Mouse (Mus musculus) embryo, embryonic 10.5 days (tissue): Measurements from ENCODE around the gene Hyou1.
"Not testable (repeated sequence)": the region's sequence is repeated elsewhere in the genome, so short reads cannot be mapped to it uniquely, and the experiment has no call there.

Source experiments
- DNase-seq: peaks from one replicate; pipeline ENCODE4 v3.0.0-alpha.2; 2015; ENCODE audit warnings: low spot score

Hyou1 gene

GRCm38 (mm10) chr9:44351396-44351795 is 27.9 kb upstream of the Hyou1 start:
- DNase-seq: no peak

DNA sequence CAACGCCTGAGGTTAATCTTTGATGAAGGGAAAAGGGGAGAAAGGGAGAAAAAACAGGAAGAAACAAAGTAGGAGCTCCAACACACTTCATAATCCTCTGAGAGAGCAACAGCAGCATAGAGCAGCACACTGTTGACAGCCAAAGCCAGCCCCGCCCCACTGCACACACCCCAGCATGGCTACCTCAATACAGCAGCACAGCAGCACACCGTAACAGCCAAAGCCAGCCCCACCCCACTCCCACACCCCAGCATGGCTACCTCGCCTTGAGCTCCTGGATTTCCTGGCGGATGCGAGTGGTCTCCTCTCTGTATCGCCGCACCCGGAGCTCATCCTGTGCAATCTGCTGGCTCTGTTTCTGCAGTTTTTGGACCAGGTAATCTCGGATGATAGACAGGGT is 27.0 kb upstream of the Hyou1 start:
- no peak for DNase-seq

DNA sequence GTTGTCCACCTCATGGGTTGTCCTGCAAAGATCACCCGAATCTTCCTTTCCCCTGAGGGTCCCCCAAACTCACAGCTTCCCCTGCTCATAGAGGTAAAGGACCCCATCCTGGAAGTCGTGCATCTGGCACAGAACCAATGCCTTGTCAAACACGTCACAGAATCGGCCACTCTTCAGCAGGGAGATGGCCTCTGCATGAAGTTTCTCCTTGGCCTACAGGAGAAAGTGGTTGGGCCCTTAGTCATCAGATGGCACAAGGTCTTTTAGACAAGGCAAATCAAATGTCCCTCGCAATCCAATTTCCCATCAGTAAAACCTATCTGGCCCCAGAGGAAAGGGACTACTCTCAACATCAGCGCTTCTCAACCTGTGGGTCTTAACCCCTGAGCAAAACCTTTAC is 26.1 kb upstream of the Hyou1 start:
- DNase-seq: no peak

DNA sequence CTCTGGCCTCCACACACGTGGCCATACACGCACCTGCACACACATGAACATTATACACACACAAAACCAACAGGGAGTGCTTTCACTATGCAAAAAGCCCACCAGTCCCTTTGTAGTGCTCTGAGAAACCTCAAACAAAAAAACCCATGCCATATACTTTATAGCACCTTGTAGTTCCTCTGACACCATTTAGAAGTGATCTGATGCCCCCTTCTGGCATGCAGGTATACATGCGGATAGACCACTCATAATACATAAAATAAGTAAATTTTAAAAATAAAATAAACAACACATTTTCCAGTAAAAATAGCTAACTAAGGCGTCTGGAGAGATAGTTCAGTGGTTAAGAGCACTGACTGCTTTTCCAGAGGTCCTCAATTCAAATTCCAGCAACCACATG is 22.1 kb upstream of the Hyou1 start:
- DNase-seq: peak; percentile 50

DNA sequence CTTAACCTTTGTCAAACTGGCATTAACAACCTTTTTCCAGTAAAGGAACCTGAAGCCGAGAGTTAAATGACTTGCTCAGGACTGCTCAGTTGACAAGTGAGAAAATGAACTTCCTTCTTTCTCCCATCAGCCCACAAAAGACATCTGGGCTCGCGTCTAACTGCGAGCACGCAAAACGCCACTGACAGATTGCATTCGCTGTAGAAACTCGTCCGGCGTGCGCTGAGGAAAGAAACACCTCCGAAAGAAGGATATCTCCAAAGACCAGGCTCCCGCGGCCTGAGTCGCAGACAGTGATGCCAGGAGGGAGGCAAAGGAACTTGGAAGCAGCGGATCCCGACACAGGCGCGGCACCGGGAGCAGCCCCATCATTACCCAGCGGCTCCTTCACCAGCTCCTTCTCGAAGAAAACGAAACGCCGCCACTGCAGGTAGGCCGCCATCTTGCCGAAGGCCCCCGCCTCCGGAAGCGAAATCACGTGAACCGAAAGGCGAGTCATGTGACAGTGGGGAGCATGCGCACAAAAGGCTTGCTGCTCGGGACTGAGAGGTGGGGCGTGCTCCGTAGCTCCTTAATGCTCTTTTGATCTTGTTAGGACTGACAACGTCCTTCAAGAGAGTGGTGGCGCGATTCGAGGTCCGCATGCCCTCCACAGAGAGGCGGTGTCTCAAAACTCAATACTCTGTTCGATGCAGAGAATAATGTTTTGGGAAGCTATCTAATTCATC is 17.9 kb upstream of the Hyou1 start, which contains the start of gene Vps11:
Vps11 (minus strand) TSS at position 481 of the 728 bp plus-strand sequence.
- DNase-seq: peak; percentile 98

DNA sequence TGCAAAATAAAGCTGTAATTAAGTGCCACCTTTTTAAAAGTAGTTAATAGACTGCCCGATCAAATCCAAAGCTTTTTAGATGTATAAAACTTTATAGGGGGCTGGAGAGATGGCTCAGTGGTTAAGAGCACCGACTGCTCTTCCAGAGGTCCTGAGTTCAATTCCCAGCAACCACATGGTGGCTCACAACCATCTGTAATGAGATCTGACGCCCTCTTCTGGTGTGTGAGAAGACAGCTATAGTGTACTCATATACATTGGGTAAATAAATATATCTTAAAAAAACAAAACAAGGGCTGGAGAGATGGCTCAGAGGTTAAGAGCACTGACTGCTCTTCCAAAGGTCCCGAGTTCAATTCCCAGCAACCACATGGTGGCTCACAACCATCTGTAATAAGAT is 17.4 kb upstream of the Hyou1 start:
- not testable (repeated sequence) for DNase-seq

- DNase-seq: peak; percentile 29
Observed at GRCm38 (mm10) chr9:44364480-44364879, 14.8 kb upstream of the Hyou1 start.

- DNase-seq: no peak
Observed at GRCm38 (mm10) chr9:44373386-44373785, 5.9 kb upstream of the Hyou1 start.

DNA sequence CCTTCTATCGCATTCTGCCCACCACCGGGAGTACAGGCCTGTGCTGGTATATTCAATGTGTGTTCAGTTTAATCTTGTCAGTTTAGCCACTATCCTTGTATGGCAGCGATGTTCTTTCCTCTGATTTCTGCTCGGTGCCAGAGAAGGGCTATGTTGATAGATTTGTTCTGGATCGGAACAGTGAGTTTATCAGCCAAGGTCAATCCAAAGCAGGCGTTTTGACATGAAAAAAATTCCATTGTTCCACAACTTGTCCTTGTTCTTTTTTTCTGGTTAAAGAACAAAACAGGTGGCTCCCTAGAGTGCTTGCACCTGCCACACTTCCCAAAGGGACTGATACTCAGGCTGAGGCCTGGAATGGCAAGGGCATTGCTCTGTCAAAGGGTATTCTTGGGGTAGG is 3.1 kb upstream of the Hyou1 start:
- DNase-seq: no peak

- DNase-seq: not testable (repeated sequence)
Observed at GRCm38 (mm10) chr9:44377335-44377734, 2.0 kb upstream of the Hyou1 start.

DNA sequence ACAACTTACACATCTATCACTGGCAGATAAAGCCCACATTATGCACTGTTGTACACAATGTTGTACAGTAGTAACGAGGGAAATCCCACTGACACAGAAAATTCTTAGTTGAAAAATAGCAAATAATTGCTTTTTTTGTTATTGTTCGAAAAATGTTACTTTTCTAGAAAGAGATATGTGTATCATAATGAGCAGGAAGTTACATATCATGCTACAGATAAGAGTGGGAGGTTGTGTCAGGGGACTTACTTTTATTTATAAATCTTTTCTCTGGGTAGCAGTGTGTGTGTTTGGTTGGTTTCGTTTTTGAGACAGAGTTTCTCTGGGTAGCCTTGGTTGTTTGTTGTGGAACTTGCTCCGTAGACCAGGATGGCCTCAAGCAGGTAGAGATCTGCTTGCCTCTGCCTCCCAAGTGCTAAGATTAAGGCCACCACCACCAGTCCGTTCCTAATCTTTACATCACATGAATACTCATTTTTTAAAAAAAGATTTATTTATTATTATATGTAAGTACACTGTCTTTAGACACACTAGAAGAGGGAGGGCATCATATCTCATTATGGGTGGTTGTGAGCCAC is 1.0 kb upstream of the Hyou1 start:
- DNase-seq: no peak

DNA sequence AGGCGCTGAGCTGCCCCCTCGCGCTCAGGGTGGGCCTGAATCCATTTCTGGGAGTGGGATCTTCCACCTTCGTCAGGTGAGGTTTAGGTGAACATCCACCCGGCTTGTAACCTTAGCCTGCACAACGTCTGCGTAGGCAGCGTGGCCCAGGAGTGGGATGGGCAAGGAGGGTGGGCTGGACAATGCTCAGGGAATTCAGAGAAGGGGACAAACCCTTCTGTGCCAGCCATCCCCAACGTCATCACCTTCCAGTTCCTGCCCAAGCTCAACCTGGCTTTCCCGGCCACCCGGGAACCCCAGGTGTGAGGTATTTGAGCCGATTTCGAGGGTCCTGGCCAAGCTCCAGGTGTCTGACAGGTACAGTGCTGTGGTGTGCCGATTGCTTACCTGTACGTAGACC is 572 bp downstream of the Hyou1 start:
- DNase-seq: no peak

GRCm38 (mm10) chr9:44384596-44384995 is 5.3 kb downstream of the Hyou1 start:
- DNase-seq: no peak

DNA sequence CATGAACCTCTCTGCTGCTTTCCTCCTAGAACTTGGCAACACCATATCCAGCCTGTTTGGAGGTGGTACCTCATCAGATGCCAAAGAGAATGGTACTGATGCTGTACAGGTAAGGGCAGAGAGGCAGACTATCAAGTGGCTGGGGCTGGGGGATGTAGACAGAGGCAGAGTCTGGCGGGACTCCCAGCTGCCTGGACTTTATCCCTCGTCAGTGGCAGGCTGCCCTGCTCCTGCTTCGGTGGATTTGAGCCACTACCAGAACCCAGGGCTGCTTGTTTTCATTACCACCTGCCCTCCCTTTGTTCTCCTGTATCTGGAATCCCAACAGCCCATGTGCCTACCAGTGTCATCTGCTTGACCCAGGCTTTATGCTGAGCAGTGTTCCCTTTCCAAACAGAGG is 7.9 kb downstream of the Hyou1 start:
- DNase-seq: no peak

GRCm38 (mm10) chr9:44389273-44389672 is 10.0 kb downstream of the Hyou1 start:
- DNase-seq: peak; percentile 60

- peak; percentile 80 for DNase-seq
Observed at GRCm38 (mm10) chr9:44391466-44391865, 12.2 kb downstream of the Hyou1 start.

DNA sequence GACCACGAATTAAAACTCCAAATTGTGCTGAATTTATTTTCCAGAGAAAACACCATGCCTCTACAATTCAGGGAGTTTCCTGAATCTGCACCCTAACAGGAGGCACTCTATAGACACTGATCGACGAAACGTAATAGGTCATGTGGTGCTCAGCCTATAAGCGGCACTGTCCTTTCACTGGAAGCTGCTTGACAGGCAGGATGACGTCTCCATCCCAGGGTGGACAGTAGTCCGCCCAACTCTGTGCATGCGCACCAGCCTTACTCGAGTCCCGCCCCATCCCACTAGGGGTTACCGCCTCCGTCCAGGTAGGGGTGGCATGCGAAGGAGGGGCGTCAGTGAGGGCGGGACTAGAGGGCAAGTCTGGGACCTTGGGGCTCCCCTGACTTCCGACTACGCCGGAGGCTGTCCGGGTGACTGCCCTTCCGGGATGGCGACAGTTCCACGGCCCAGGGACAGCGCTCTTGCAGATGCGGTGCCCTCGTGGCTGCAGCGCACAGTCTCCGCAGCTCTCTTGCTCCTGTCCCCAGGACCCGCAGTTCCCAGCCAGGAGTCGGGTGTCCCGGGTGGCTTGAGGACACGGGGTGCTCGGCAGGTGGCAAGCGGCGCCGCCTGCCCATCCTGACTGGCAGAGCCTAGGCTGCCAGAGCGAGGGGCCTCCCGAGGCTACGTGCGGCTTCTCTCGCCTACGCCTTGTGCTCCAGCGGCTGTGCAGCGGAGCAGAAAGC is 17.6 kb downstream of the Hyou1 start, which contains the start of gene Slc37a4:
Slc37a4 (plus strand) TSS at position 169 of the 728 bp plus-strand sequence.
- peak; percentile 95 for DNase-seq

GRCm38 (mm10) chr9:44398087-44398486 is 18.8 kb downstream of the Hyou1 start:
- DNase-seq: no peak

GRCm38 (mm10) chr9:44398551-44398950 is 19.3 kb downstream of the Hyou1 start:
- DNase-seq: no peak

DNA sequence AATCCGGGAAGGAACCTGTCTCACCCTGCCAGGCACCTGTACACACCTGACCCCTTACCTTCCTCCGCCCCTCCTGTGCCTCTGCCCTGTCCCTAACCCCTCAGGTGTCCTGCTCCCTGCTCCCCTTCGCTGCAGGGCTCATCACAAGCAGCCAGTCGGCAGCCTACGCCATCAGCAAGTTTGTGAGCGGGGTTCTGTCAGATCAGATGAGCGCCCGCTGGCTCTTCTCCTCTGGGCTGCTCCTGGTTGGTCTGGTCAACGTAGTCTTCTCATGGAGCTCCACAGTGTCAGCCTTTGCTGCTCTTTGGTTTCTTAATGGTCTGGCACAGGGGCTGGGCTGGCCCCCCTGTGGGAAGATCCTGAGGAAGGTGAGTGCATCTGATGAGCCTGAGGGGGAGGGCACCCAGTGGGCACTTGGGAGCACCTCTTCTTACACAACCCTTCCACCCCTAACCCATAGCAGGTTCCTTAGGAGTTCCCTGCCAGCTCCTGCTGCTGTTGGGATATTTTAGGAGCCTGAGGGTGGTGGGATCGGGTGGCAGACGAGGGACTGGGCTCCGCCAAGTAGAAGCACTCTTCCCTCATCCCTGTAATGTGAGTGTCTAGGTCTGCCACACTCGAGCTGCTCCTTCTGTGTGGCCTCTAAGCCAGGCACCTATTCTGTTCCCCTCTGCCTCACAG is 20.0 kb downstream of the Hyou1 start:
- DNase-seq: no peak

- DNase-seq: no peak
Observed at GRCm38 (mm10) chr9:44399795-44400114, 20.5 kb downstream of the Hyou1 start.

GRCm38 (mm10) chr9:44401081-44401480 is 21.8 kb downstream of the Hyou1 start:
- no peak for DNase-seq

- DNase-seq: no peak
Observed at GRCm38 (mm10) chr9:44405011-44405410, 25.7 kb downstream of the Hyou1 start.
